Mouse (Mus musculus) heart, adult 2 months (tissue): ENCODE data around the gene Fbxw10. TPM values are rescaled to one million over a fixed set of nuclear protein-coding genes. Genes with fewer than 3 reads are reported as not detected.
A peak's percentile ranks its signal among the peaks of the same experiment; 100 is the strongest.

Source experiments
- DNase-seq, 2 experiments: peaks; one replicate each; pipeline ENCODE4 v3.0.0; 2021
- H3K27ac ChIP-seq: fragments of 200-600 bp; 2 replicates; pipeline ENCODE4 v1.8.1; 2022
- H3K27me3 ChIP-seq: fragments of 200-500 bp; 2 replicates; pipeline ENCODE4 v1.6.1; 2012; ENCODE audit warnings: mild to moderate bottlenecking, low read length, inconsistent platforms, mixed read lengths; ENCODE audit not compliant: control insufficient read depth, insufficient read depth
- H3K36me3 ChIP-seq: fragments of 200-500 bp; 2 replicates; pipeline ENCODE4 v1.6.1; 2012; ENCODE audit warnings: low read length, inconsistent platforms; ENCODE audit not compliant: control insufficient read depth, insufficient read depth
- H3K4me1 ChIP-seq: fragments of 200-500 bp; 2 replicates; pipeline ENCODE4 v1.6.1; 2011; ENCODE audit warnings: low read length; ENCODE audit not compliant: control insufficient read depth, insufficient read depth
- H3K4me3 ChIP-seq: fragments of 200-600 bp; 2 replicates; pipeline ENCODE4 v1.8.1; 2022
- H3K79me2 ChIP-seq: fragments of 200-500 bp; replicated peaks from 2 replicates; pipeline ENCODE4 v1.6.1; 2012; ENCODE audit warnings: mild to moderate bottlenecking, inconsistent platforms, low read length, moderate library complexity, mixed read lengths; ENCODE audit not compliant: control insufficient read depth, insufficient read depth
- H3K9ac ChIP-seq: fragments of 200-500 bp; 2 replicates; pipeline ENCODE4 v1.6.1; 2012; ENCODE audit warnings: low read depth, mild to moderate bottlenecking, control low read depth, inconsistent platforms, low read length, mixed read lengths
- CTCF ChIP-seq: fragments of 200-600 bp; IDR thresholded peaks from 2 replicates; pipeline ENCODE4 v1.8.1; 2022; ENCODE audit warnings: antibody characterized with exemption, mild to moderate bottlenecking, moderate library complexity
- EP300 ChIP-seq: fragments of 200-500 bp; IDR thresholded peaks from 2 replicates; pipeline ENCODE4 v1.6.1; 2011; ENCODE audit warnings: low read depth, low read length, control low read depth; ENCODE audit not compliant: insufficient read depth
- POLR2A ChIP-seq: fragments of 200-500 bp; IDR thresholded peaks from 2 replicates; pipeline ENCODE4 v1.6.1; 2011; ENCODE audit warnings: mild to moderate bottlenecking, low read depth, low read length, control low read depth; ENCODE audit not compliant: insufficient read depth
- WGBS: fragments of 180-500 bp; shearing (Covaris S2); methylation state at CpG from one replicate; pipeline ENCODE4 v1.1.7; 2018; 5-methylcytosine and 5-hydroxymethylcytosine counted together
- intact Hi-C: fragments of 180-260 bp; cut with DNase I; formaldehyde crosslinking; loops from one replicate; pipeline ENCODE4 v1.15.1; 2025
- polyA plus RNA-seq: library from polyadenylated mRNA; depleted of rRNA; stranded (reverse); fragments of >200 nt; gene quantifications from 2 replicates; pipeline ENCODE4 v1.2.3, GENCODE M21; 2012
- total RNA-seq, 2 experiments: library from RNA; stranded (reverse); gene quantifications; 2 replicates each; pipeline ENCODE4 v1.2.3; 2021

Gene Fbxw10
- total and polyA plus RNA-seq, 3 experiments: 0.16 to 0.34 (median 0.29) TPM

DNA sequence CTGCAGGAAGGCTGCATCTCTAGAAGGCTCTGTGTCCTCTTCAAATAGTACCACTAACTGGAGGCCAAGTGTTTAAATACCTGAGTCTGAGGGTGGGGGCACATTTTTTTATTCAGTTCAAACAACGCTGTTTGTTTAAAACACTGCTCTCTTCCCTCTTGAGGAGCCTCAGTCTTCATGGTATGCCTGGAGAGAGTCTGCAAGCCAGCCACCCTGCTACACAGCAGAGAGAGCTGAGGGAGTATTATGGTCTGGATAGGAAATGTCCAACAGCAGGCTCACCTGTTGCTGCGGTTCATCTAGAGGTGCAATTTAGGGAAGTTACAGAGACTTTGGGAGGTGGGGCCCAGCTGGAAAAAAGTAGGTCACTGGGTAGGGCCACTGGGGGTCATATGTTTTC lies 68.6 kb downstream of the Fbxw10 start:
- WGBS: 84% methylated on average over 2 of the region's 2 CpGs
- intact Hi-C loops: no loop called here
- Histone ChIP-seq H3K79me2 (no peaks in the 10 kb centered on the region), H3K4me3 (no peak overlapping the region), H3K27ac (no peak overlapping the region), H3K9ac (no peak overlapping the region), H3K4me1 (no peaks in the 10 kb centered on the region; the same call in 1 of the 2 replicates), H3K36me3 (no peaks in the 10 kb centered on the region), H3K27me3 (no peaks in the 10 kb centered on the region)
- DNase-seq: peak in 1 of 2 experiments; percentile 6
- TF ChIP-seq EP300 (no peak), CTCF (no peak), POLR2A (no peak)

DNA sequence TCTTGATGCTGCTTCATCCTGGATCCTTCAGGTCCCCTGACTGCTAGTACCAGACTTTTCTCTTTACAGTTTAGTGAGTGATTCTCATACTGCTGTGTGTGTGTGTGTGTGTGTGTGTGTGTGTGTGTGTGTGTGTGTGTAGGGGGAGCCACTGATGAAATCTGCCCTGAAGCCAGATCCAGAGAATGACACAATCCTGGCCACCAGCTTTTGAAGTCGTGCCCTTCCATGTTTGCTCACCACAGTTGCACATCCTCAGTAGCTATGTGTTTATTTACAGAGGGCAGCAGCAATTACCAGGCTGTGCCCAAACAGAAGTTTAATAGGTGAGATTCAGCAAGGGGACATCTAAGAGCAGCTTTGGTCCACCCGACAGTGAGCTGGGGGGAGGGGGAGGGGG lies 69.9 kb downstream of the Fbxw10 start:
- Histone ChIP-seq H3K36me3 (no peaks in the 10 kb centered on the region), H3K27me3 (no peaks in the 10 kb centered on the region), H3K4me3 (no peak overlapping the region), H3K4me1 (peaks cover 2% of the 10 kb centered on the region; the same call in 1 of the 2 replicates), H3K79me2 (no peaks in the 10 kb centered on the region), H3K27ac (no peak overlapping the region), H3K9ac (no peak overlapping the region)
- no peak for DNase-seq
- intact Hi-C loops: no loop called here
- WGBS: 20% methylated on average over 2 of the region's 2 CpGs
- TF ChIP-seq POLR2A: no peak
- TF ChIP-seq CTCF: no peak
- TF ChIP-seq EP300: no peak

DNA sequence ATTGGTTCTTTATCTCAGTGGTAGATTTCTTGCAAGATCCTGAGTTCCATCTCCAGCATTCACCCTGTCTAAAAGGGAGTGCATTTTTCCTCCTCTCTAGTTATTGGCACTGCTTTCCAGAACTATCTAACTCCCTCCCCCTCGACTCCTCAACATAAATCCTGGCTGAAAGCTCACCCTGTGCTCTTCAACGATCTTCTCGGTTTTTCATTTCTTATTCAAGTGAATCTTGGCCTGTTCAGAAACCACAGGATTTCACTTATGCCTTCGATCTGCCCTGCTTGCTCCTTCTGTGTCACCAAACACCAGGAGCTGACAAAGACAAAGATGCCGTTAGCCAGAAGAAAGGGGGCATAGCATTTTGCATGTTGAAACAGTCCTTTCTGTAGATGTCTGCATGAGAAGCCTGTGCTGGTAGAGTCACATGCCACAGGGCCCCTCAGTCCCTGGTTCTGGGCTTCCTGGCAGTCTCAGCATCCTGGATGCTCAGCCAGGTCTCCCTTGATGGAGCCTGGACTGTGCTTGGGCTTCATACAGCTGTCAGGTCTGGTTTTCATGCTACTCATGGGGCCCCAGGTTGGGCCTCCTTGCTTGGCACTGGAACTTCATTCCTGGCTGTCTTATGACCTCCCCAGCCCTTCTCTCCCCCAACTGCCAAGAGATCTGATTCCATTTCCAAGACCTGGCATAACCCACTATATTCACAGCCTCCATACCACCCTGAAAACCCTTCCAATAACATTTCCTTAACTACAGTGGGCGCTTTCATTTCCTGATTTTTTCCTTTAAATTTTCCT lies 73.3 kb downstream of the Fbxw10 start:
- H3K4me3 ChIP-seq: no peak overlapping the region

DNA sequence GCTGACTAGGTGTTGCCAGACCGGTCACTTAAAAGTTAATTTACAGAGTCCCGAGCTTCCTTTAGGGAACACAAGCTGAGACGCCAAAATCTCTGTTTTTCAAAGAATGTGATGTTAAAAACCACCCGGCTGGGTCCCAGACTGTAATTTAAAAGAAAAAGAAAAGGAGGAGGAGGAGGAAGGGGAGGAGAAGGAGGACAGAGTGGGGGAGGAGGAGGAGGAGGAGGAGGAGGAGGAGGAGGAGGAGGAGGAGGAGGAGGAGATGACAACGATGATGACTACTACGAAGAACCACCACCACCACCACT lies 73.8 kb downstream of the Fbxw10 start:
- Histone ChIP-seq H3K4me3 (no peak overlapping the region), H3K27ac (no peak overlapping the region; the same call in 1 of the 2 replicates), H3K36me3 (no peaks in the 10 kb centered on the region), H3K27me3 (no peaks in the 10 kb centered on the region), H3K79me2 (no peaks in the 10 kb centered on the region), H3K9ac (no peak overlapping the region), H3K4me1 (peaks cover 3% of the 10 kb centered on the region)
- whole genome bisulfite sequencing: 9% methylated on average over 6 of the region's 6 CpGs
- intact Hi-C loops: loop anchor here (1.0 kb wide), 2 partner anchors 215 to 245 kb away; no protein-coding TSS in a partner anchor
- TF ChIP-seq POLR2A (no peak), EP300 (no peak), CTCF (no peak)
- no peak for DNase-seq

More for the DNA sequence above, 73.3 kb downstream of the Fbxw10 start:
- DNase-seq: peak in 1 of 2 experiments; percentile 17
- Histone ChIP-seq H3K4me1 (peaks cover 3% of the 10 kb centered on the region), H3K36me3 (no peaks in the 10 kb centered on the region), H3K27me3 (no peaks in the 10 kb centered on the region), H3K9ac (no peak overlapping the region), H3K79me2 (no peaks in the 10 kb centered on the region), H3K27ac (no peak overlapping the region)
- TF ChIP-seq CTCF (no peak), POLR2A (no peak), EP300 (no peak)
- WGBS: 70% methylated on average over 6 of the region's 6 CpGs
- intact Hi-C loops: no loop called here

DNA sequence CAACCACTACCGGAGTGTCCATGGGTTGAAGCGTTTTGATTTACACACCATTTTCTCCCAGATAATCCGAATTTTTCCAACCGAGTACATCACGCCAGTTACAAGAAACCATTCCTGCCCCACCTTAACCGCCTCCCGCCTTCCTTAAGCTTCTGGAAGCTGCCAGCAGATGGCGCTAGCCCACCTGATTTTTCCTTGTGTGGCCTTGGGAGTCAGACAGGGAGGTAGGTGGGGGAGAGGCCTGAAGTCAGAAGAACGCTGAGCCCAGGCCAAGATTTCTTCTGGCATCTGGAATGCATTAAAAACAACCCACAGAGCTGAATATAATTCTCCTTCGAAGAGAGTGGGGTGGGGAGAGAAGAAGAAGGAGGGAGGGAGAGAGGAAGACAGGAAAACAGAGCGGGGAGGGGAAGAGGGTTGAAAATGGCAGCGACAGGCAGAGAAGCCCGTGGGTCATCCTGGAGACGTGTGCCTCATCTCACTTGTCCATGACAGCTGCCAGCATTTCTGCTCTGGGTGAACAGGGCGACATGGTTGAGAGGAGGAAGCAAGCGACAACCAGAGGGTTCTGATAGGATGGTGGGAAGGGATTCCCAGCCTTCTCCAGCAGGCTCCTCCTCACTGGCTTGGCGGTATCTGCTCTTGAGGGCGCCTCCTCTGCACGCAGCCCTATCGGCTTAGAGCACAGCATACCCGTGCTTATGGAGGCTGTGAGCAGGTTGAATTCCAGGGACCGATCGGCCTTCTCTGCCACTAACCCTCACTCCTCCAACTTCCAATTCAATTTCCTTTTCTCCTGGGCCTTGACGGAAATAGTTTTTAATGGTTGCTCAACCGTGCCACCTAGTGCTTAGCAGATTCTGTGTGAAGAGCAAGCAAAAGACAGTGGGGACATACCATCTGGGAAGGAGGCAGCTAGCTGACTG lies 74.4 kb downstream of the Fbxw10 start:
- Histone ChIP-seq H3K4me3 (peak overlapping the region; percentile 31), H3K27ac (peak overlapping the region; percentile 81), H3K9ac (peak overlapping the region; percentile 13), H3K27me3 (no peaks in the 10 kb centered on the region), H3K36me3 (no peaks in the 10 kb centered on the region), H3K79me2 (no peaks in the 10 kb centered on the region), H3K4me1 (peaks cover 3% of the 10 kb centered on the region)
- intact Hi-C loops: loop anchor here (1.0 kb wide), 2 partner anchors 214 to 244 kb away; no protein-coding TSS in a partner anchor
- DNase-seq: peak; percentile 91 to 93
- 20% methylated on average over 25 of the region's 25 CpGs for WGBS
- TF ChIP-seq CTCF: peak; percentile 87
- TF ChIP-seq POLR2A: peak; percentile 18; the same call in 1 of the 2 replicates
- peak; percentile 96 for TF ChIP-seq EP300
